Mouse (Mus musculus): ENCODE results near the gene Wnt2b. TPM values are rescaled to one million over a fixed set of nuclear protein-coding genes. Genes with fewer than 3 reads are reported as not detected.

Gene Wnt2b
- total RNA-seq, 1 experiment from 2014 or later, result not detected

GRCm38 (mm10) chr3:104929385-104929784, 32.3 kb downstream of the Wnt2b start:
- no peak for ATAC-seq (ENCODE audit: extremely low read depth, insufficient number of reproducible peaks, low FRiP score, poor library complexity, severe bottlenecking)

GRCm38 (mm10) chr3:104914986-104915385, 46.7 kb downstream of the Wnt2b start:
- ATAC-seq (ENCODE audit: extremely low read depth, insufficient number of reproducible peaks, low FRiP score, poor library complexity, severe bottlenecking), result no peak

GRCm38 (mm10) chr3:104909195-104909594, 52.5 kb downstream of the Wnt2b start:
- no peak for ATAC-seq (ENCODE audit: extremely low read depth, insufficient number of reproducible peaks, low FRiP score, poor library complexity, severe bottlenecking)

- ATAC-seq (ENCODE audit: extremely low read depth, insufficient number of reproducible peaks, low FRiP score, poor library complexity, severe bottlenecking), result no peak
Measured at GRCm38 (mm10) chr3:104906007-104906406, 55.7 kb downstream of the Wnt2b start.

GRCm38 (mm10) chr3:104905389-104905788, 56.3 kb downstream of the Wnt2b start:
- no peak for ATAC-seq (ENCODE audit: extremely low read depth, insufficient number of reproducible peaks, low FRiP score, poor library complexity, severe bottlenecking)

GRCm38 (mm10) chr3:104901154-104901553, 60.6 kb downstream of the Wnt2b start:
- ATAC-seq (ENCODE audit: extremely low read depth, insufficient number of reproducible peaks, low FRiP score, poor library complexity, severe bottlenecking), result no peak

GRCm38 (mm10) chr3:104896141-104896540, 65.6 kb downstream of the Wnt2b start:
- no peak for ATAC-seq (ENCODE audit: extremely low read depth, insufficient number of reproducible peaks, low FRiP score, poor library complexity, severe bottlenecking)

Other genes starting within 250 kb of the Wnt2b start
- 0.25 TPM in 1 of 2 replicates, not detected in the other for gene Ppm1j, start 180.9 kb downstream of the Wnt2b start, total RNA-seq (2017)
- gene Fam19a3, start 180.1 kb downstream of the Wnt2b start, total RNA-seq (2017), result not detected in 2 replicates
- 10.8 and 21.5 TPM in 2 replicates for gene Rhoc, start 173.5 kb downstream of the Wnt2b start, total RNA-seq (2017)
- 19.9 and 24.1 TPM in 2 replicates for gene Mov10, start 143.4 kb downstream of the Wnt2b start, total RNA-seq (2017)
- gene St7l, start 97.9 kb downstream of the Wnt2b start, total RNA-seq (2017), result 52.8 and 61.5 TPM in 2 replicates
- gene Capza1, start 97.4 kb downstream of the Wnt2b start, total RNA-seq (2017), result 310 and 317 TPM in 2 replicates
- gene Cttnbp2nl, start 91.2 kb upstream of the Wnt2b start, total RNA-seq (2017), result 0.25 and 1.9 TPM in 2 replicates
- gene 4930564D02Rik, start 104.9 kb upstream of the Wnt2b start, total RNA-seq (2017), result not detected in 2 replicates

All from neutrophil, adult 5-6 weeks (primary cell).